Mouse (Mus musculus) kidney, adult 18-20 months (tissue): ENCODE data around the gene Cox6b2.
"Not testable (repeated sequence)": the region's sequence is repeated elsewhere in the genome, so short reads cannot be mapped to it uniquely, and the experiment has no call there.

Experiments used
- DNase-seq: peaks from one replicate; pipeline ENCODE4 v3.0.0; 2021

Gene Cox6b2

DNA sequence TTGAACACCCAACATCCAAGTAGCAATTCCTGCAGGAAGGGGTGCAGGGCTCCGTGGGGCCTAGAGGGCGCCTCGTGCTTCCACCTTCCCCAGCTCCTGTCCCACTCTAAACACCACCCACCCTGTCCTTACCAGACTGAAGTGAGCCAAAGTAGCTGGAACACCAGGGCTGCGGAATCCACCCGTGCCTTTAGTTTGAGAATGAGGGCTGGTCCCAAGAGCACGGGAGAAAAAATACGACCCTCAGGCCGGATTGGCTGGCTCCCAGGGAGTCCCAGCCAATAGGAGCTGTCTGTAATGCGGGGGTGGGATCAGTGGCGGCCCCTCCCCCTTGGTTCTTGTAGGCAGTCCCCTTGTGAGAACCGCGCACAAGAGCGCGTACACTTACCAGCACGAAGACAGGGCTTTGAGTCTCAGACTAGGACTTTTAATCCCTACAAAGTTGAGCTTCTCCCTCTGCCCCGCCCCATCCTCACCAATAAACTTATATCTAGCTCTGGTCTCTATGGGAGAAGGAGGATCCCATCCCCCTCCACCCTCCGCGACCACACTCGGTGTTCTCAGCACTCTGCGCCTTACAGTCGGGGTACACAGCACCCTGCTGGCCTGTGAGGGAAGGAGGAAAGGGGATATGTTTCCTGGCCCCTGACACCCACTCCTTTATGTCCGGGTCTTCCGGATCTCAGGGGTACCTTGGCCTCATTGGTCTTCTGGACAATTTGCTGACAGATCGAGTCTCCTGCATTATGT, at the start of gene Cox6b2:
TSS of gene Cox6b2 (minus strand) at position 274 of the 750 bp plus-strand sequence.
- peak; percentile 77 for DNase-seq

GRCm38 (mm10) chr7:4802247-4802646, 49.4 kb upstream of the Cox6b2 start:
- no peak for DNase-seq

GRCm38 (mm10) chr7:4795767-4796433, 43.0 kb upstream of the Cox6b2 start:
- peak; percentile 22 for DNase-seq

DNA sequence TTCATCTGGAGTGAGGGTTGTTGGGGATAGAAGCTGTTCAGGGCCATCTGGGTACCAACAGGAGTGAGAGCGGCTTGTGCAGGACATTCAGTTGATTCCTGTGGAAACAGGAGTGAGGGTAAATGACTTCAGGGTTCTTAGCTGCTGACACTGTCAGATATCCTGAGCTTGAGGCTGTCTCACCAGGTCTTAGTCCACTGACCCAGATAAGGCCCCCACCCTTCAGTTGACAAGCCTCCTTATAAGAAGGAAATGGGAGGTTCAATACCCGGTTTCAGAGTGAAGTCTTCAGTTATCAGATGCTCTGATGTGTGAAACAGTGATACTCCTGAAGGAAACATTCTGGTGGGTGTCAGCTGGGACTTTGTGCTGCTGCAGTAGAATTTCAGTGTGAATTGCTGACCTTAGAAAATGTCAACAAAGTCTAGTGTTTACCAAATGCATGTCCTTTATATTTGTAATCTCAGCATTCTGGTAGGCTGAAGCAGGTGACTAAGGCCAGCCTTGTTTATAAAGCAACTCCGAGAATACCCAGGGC, 41.8 kb upstream of the Cox6b2 start:
- DNase-seq = no peak

- no peak for DNase-seq
These were observed 40.8 kb upstream of the Cox6b2 start for GRCm38 (mm10) chr7:4793674-4794073.

GRCm38 (mm10) chr7:4793248-4793647, 40.4 kb upstream of the Cox6b2 start:
- not testable (repeated sequence) for DNase-seq

DNA sequence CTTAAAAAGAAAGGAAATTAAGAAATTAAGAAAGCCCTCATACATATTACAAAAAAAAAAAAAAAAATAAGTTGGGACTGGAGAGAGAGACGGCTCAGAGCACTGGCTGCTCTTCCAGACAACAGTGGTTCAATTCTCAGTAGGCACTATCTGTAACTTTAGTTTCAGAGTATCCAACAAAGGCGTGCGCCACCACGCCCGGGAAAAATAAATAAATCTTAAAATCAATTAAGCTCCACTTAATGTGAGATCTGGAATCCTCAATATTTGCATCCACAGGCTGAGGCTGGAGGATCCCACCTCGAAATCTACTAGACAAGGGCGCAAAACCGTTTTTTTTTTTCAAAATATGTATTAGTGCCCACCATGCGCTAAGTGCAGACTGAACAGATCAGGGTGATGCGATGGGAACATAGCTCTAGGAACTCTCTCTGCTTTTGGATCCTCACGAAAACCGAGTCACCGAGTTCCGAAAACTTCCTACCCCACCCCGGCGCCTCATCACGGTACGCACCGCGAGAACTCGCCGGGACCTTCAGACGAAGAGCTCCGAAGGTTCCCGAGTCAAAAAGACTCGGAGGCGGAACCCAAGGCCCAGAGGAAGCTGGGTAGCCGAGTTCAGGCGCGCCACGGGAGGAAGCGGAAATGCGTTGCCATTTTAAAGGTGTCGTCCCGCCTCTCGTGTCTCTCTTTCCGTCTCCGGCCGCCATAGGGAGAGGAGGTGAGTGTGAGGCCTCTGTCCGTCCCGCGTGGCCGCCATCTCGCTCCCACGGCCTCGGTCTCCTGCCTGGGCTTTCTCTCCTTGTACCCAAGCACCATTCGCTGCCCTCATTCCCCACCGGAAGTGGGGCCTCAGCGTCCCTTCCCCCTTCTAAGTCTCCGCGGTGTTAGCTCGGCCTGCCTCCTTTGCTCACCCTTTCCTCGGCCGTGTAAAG, 39.7 kb upstream of the Cox6b2 start, which contains the start of gene Rpl28:
TSS of gene Rpl28 (plus strand) at position 597 of the 935 bp plus-strand sequence.
- peak; percentile 95 for DNase-seq

DNA sequence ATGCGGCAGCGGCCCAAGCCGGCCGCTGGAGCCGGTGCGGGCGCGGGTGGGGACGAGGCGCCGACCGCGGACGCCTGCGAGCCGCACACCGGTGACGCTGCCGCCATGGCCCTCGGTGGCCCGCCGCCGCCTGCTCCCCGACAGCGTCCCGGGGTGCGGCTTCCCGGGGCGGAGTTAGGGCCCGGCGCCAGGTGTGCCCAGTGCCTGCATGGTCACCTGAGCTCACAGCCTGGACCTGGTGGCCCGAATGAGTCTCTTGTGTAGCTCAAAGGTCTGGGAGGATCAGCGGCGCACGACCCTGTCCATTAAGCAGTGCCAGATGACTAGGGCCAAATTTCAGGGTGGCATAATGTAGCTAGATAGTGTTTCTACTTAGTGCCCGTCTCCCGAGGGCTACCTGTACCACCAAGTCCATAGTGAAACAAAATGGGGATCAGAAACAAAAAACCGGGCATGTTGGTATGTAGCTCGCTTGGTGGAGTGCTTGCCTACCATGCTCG, 36.6 kb upstream of the Cox6b2 start, which contains the start of gene Tmem238:
TSS of gene Tmem238 (minus strand) at position 221 of the 500 bp plus-strand sequence.
- peak; percentile 88 for DNase-seq

DNA sequence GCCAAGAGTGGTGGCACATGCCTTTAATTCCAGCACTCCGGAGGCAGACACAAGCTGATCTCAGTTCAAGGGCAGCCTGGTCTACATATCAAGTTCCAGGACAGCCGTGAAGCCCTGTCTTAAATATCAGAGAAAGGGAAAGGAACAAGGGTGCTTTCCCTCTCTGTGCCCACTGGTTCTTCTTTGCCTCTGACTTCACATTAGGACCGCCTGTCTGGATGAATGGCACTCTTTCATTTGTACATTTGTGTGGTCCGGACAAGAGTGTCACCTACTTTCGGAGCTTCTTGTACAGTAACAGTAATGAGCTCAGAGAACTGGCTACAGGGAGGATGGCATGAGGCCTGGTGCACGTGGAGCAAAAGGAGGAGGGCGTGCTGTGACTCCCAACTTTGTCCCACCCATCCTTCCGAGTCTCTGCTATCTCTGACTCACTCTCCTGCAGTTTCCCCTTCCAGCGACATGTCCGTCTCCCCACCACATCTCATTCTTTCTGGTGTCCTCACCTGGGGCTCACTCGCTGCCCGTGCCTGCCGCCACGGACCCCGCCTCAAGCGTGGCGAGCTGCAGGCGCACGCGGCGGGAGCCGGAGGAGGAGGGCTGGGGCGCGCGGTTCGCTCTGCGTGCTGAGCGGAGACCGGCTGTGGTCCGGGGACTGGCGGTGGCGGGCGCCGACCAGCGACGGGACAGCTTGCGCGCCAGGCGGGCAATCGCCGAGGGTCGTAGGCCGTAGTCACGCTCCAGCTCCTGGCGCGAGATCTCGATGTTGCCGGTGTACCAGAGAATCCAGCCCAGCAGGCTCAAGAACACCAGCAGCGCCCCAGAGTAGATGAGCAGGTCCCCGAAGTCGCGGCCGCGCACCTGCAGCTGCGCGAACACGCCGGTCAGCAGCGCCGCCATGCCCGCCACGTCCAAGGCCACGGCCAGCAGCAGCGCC, 35.9 kb upstream of the Cox6b2 start:
- peak; percentile 79 for DNase-seq

GRCm38 (mm10) chr7:4783667-4784268, 30.9 kb upstream of the Cox6b2 start:
- DNase-seq = no peak

DNA sequence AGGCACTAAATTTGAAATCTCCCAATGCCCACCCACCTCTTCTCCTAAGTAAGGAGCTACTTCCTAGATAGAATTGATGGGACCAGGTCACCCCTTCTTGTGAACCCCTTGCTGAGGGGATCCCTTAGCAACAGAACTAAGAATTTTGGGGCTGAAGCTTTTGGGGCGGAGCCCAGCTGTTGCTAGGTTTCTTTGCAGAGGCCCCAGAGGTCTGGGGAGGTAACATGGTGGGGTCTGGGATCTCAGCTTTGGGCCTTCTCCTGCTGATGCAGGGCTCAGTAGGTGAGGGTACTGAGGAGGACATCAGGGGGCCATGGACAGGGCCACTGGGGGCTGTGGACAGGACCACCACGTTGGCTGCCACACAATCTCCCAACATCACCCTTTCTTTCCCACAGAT, 29.9 kb upstream of the Cox6b2 start, which contains the start of the genes Il11 and Tmem190:
TSS of gene Il11 (minus strand) at position 101 of the 400 bp plus-strand sequence.
TSS of gene Tmem190 (plus strand) at position 179 of the 400 bp plus-strand sequence.
- no peak for DNase-seq

DNA sequence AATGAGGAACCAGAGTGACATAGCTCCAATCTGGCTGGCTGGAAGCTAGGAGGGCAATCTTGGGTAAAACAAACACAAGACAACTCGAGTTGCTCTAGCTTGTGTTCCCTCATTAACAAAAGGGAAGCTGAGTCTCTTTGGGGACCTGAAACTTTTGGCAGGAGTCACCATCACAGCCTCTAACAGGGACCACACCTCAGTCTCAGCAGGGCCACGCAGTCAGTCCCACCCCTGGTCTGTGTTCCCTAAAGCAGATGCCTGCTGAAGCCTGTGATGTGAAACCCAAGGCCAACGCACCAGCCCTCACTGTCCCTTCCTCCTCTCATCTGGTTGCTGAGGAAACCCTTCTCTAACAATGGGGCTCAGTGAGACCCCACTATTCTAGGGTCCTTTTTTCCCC, 29.2 kb upstream of the Cox6b2 start:
- no peak for DNase-seq

DNA sequence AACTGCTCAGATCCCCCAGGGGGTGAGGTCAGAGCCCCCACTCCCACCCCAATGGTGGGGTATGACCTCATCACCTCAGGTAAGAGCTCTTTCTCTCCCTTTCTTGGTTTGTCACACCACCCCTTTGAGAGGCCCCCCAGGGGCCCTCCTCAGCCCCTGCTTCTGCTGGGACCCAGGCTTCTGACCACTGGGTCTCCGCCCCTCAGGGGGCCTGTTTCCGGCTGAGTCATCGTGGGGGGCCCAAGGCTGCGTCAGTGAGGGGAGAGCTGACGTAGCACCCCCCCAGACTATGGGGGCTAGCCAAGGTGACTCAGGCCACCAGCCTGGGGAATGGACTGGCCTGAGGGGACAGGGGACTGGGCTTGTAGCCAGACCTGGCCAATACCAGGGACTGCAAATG, 27.0 kb upstream of the Cox6b2 start:
- DNase-seq = no peak

- DNase-seq = no peak
These were observed 25.1 kb upstream of the Cox6b2 start for GRCm38 (mm10) chr7:4777851-4778637.

- DNase-seq = peak; percentile 57
These were observed 24.3 kb upstream of the Cox6b2 start for GRCm38 (mm10) chr7:4776861-4777830.

- DNase-seq = no peak
These were observed 23.2 kb upstream of the Cox6b2 start for GRCm38 (mm10) chr7:4776131-4776530.

- DNase-seq = no peak
These were observed 18.3 kb upstream of the Cox6b2 start, which contains the start of gene Fam71e2 for GRCm38 (mm10) chr7:4771202-4771601. Gene Fam71e2 (minus strand): TSS chr7:4771302.

DNA sequence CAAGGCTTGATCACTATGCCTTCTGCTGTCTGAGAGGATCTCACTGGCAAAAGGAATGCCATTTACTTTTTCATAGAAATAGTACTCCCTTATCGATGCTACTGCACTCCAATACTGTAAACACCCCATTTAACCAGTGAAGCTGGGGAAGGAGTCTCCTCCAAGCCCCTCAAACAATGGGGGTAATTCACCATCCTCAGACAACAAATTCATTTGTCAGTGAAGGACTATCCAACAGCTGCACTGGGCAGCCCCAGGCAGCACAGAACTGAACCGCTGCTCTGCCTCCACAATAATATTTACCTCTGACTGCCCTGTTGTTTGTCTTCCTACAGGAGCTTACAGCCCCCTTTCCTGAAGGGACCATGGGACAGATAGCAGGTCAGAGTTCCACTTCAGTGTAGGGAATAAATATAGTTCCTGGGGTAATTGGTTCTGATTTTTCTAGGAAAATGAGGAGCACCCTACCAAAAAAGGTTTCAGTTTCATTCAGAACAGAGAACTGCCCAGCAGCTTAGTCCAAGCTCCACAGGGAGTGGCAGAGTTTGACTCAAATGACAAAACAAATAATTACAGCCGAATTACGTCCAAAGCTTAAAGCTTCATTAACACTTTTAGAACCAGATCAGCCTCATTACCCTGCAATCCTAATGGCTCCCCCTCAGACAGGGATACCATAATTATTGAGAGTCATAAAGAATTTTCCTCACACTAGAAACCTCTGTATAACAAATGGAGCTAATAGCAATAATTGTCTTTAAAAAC, 12.2 kb upstream of the Cox6b2 start:
- no peak for DNase-seq
